Mouse (Mus musculus) T-cell, adult 2 months (primary cell): Measurements from ENCODE around the gene Tle3.

ENCODE experiments used
- DNase-seq: peaks from one replicate; pipeline ENCODE4 v3.0.0; 2022; ENCODE audit warnings: low spot score

The Tle3 gene

DNA sequence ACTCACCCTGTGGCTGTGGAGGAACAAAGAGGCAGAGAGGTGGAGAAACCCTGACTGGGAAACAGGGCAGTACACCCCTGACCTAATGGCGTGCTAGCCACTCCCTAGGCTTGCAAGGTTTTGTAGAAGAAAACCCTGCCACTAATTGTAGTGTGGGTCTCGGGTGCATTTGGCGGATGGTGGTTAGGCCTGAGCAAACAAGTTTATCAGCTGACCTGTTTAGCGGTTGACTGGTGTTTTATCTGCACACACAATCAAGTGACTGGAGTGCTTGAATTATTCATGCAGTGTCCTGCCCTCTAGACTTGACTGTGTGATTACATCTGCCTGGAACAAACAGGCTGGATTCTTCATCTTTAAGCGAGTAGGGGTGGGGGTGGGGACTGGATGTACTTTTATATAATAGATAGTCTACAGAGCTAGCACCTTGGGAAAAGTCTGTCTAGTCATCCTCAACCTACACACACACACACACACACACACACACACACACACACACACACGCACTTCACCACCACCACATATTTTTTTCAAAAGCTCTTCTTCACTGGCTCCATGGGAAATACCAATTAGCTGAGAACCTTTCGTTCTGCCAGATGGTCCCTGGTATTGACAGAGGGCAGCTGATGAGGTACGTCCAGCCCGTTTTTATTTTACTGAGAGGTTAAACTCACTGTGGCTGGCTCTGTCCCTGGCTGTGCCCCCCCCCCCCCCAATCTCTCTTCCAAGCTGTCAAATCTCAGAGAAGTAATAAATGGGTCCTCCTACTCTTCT is 5.7 kb downstream of the Tle3 start:
- peak; percentile 54 for DNase-seq

DNA sequence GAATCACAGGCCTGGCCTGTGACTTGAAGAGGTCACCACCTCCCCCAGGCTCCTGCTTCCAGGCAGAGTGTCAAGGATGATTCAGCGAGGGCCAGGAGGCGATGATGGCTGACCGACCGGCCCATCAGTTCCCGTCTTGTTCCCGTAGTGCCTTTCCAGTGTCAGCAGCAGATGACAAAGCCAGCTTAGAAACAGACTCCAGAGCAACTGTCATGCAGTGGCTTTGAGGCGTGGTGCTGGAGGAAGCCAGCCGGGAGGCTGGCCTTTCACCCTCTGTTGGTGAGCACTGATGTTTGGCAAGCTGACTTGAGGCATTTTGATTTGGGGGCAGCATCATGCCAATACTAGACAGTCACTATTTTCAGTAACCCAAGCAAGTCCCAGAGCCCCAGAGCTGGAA is 6.3 kb downstream of the Tle3 start:
- no peak for DNase-seq

GRCm38 (mm10) chr9:61379016-61379634 is 7.0 kb downstream of the Tle3 start:
- DNase-seq, result no peak

GRCm38 (mm10) chr9:61380258-61381062 is 8.3 kb downstream of the Tle3 start:
- DNase-seq, result peak; percentile 66

- no peak for DNase-seq
Observed at GRCm38 (mm10) chr9:61381063-61381408, 8.9 kb downstream of the Tle3 start.

GRCm38 (mm10) chr9:61381445-61381844 is 9.3 kb downstream of the Tle3 start:
- no peak for DNase-seq

DNA sequence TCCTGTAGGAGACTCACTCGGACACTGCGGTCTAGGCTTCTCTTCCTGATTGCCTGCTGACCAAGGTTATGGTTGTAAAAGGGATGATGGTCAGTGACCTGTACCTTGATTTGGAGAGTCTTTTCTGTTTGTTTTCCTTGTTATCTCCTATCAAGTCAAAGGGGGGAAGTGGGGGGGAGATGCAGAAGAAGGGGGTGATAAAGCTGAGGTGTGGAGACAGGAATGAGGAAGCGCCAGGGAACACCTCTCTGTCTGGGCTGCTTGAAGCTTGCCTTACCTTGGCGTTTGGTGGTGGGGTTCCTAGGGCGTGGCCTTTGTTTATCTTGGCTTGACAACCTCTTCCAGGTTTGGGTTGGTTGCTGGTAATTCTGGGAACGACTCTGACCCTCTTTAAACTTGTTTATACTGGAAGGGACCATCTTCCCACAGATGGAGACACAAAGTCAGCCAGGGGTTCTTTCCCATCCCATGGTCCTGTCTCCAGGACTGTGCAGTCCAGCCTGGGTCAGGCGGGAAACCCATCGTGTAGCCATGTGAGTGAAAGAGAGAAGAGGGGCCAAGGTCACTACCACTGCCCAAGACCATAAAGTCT is 10.5 kb downstream of the Tle3 start:
- no peak for DNase-seq

- no peak for DNase-seq
Observed at GRCm38 (mm10) chr9:61384101-61384500, 11.9 kb downstream of the Tle3 start.

GRCm38 (mm10) chr9:61384646-61385443 is 12.7 kb downstream of the Tle3 start:
- peak; percentile 49 for DNase-seq

- peak; percentile 61 for DNase-seq
Observed at GRCm38 (mm10) chr9:61385753-61386152, 13.6 kb downstream of the Tle3 start.

- no peak for DNase-seq
Observed at GRCm38 (mm10) chr9:61386314-61386713, 14.1 kb downstream of the Tle3 start.

DNA sequence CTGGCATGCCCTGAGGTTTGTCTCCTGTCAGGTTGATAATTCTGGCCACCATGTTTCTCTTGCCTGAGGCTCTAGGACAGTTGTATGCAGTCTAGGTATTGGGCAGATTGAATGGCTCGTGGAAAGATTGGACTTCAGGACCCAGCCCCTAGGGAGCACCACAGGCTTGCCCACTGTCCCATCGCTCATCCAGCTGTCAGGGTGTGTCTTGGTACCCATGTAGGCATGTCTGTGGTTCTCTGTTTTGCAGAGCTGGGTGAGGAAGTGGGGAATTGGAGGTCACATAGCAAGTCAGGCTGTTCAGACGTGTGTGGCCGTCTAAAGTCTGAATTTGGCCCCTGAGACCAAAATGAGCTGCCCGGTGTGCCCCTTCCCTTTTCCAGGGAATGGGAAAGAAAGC is 15.6 kb downstream of the Tle3 start:
- DNase-seq, result peak; percentile 45

DNA sequence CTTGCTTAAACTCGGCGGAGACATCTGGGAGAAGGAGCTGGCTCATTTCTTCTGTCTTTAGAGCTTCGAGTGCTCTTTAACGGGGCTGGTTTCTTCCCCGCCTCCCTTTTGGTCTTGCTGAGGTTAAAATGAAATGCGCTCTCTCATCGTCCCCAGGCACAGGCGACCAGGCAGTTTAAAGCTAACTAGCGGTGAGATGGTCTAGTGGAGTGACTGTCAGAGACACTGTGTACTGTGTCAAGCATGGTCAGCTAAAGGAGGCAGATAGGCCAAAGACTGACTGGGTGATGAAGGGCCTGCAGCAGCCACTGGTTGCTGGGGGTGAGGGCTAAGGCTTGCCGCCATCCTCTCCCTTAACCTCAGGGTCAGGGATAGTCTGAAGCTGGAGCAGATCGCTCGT is 16.0 kb downstream of the Tle3 start:
- no peak for DNase-seq

- DNase-seq, result no peak
Observed at GRCm38 (mm10) chr9:61388689-61389403, 16.7 kb downstream of the Tle3 start.

GRCm38 (mm10) chr9:61389404-61389701 is 17.2 kb downstream of the Tle3 start:
- peak; percentile 23 for DNase-seq

GRCm38 (mm10) chr9:61391570-61392337 is 19.6 kb downstream of the Tle3 start:
- no peak for DNase-seq

DNA sequence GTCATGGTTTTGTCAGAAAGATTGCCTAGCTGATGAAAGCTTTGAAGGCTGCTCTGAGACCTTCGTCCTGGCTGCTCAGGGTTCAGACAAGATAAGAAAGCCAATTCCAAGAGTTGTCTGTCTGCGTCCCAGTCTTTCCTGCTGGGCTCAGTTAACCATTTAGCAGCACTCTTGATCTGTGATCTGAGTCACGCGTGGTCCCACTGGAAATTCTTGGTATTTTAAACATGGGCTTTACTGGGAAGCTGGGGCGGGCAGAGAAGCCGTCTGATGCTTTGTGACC is 20.1 kb downstream of the Tle3 start:
- DNase-seq, result no peak

DNA sequence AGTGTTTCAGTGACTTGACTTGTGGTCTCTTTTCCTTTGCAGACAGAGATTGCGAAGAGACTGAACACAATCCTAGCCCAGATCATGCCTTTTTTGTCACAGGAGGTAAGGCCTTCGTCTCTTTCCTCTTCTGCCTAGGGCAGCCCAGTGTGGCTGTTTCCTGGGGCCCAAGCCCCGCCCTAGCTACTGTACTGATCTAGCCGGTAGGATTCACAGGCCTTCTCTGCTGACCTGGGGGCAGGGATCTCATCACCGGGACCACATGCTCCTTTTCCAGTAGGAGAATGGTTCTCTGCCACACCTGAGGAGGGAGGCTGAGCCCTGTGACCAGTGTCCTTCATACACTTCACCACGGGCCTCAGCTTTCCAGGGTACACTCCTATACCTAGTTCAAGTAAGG is 21.0 kb downstream of the Tle3 start:
- DNase-seq, result no peak

DNA sequence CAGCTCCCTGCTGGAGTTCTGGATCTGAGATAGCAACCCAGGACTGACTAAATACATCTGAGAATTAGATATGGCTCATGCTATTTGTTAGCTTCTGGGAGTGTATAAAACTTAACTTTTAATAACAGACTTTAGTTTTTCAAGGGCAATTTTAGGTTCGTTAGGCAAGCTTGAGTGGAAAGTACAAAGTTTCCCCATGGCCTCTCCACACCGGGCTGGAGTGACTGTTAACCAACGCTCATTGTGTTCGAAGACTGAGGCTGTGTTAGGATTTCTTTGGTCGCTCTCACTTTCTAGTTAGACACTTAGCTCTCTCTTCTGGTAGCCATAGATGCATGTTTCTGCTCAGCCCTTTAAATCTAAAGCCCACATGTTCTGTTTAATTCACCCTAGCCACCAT is 21.7 kb downstream of the Tle3 start:
- no peak for DNase-seq

GRCm38 (mm10) chr9:61395071-61395470 is 22.9 kb downstream of the Tle3 start:
- DNase-seq, result no peak

DNA sequence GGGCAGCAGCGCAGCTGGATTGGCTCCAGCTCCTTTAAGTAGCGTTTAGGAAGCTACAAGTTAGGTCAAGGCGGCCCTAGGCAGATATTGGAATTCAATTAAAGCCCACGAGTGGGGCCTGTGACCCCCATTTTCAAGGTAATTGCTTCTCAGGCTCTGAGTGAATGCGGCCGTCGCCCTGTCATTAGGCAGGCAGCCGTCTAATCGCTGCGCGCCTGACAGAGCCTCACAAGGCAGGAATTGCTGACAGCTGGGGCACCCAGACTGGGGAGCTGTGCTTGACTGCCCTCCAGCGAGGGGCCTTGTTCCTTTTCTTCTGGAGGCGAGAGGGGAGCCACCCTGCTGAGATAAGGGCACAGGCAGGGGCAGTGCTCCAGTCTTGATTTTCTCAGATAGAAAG is 24.3 kb downstream of the Tle3 start:
- DNase-seq, result no peak
